In the genomic region with DNA sequence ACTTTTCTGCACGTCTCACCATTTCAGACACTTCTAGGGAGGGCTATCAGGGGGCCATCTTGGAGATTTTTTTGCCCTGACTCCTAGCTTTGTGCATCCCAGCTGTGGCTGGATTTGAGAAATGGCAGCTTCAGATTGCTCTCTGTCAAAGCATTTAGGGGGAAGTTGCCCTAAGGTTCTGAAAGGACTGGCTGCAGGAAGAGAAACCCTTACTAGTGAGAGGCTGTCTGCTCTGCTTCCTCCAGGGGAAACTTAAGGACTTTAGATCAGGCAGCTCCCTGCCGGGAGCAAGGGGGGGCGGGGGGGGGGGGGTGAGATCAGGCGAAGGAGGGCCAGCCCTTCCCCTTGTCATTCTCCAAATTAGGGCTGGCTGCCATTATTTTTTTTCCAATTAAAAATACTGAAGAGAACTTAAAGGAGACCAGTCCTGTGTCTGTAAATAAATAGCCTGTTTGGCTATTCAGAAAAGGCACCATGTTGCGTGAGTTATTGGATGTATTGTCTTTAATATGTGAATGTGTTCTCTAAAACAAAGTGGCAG, we compare ENCODE assay signal across 8 mouse cellular contexts.
DNase-seq lines count a peak whose midpoint lies in the region; ATAC-seq and TF ChIP-seq lines count a peak whose summit lies in the region.

No protein-coding gene starts in this region.

- peaks cover 16 to 34% of the 10 kb centered on the region in 2 experiments for H3K4me1 ChIP-seq in heart, embryonic 14.5 days (ENCODE audit: control insufficient read depth in 2 of 2, insufficient read depth in 2 of 2, low read length in 2 of 2)
- peaks cover 37% of the 10 kb centered on the region for H3K4me1 ChIP-seq in limb, embryonic 13.5 days
- peaks cover 7% of the 10 kb centered on the region for H3K4me1 ChIP-seq in midbrain, postnatal 0 days (ENCODE audit: insufficient read depth, low read length)

- TF ChIP-seq CTCF in midbrain, postnatal 0 days (IDR thresholded peaks at IDR 0.05), result no peak

- no peaks in the 10 kb centered on the region for H3K9me3 ChIP-seq in heart, embryonic 14.5 days (ENCODE audit: control insufficient read depth, low read length)
- no peaks in the 10 kb centered on the region for H3K9me3 ChIP-seq in limb, embryonic 13.5 days
- H3K9me3 ChIP-seq in midbrain, postnatal 0 days (ENCODE audit: low read length), result no peaks in the 10 kb centered on the region

- peak overlapping the region; percentile 57; the same call in 1 of the 2 replicates for H3K9ac ChIP-seq in heart, embryonic 14.5 days (ENCODE audit: low read length)
- no peak overlapping the region for H3K9ac ChIP-seq in limb, embryonic 13.5 days
- no peak overlapping the region; the same call in 1 of the 2 replicates for H3K9ac ChIP-seq in midbrain, postnatal 0 days (replicated peaks; ENCODE audit: low read length, poor library complexity, severe bottlenecking)

- DNase-seq in left cerebral cortex, postnatal 14 days (ENCODE audit: low spot score in 2 of 2), result peak; percentile 14 to 18
- DNase-seq in left cerebral cortex, postnatal 4 days, result no peak
- DNase-seq in cerebellum, postnatal 10 days, result peak; percentile 8 to 38
- DNase-seq in midbrain, postnatal 0 days (ENCODE audit: low spot score), result peak; percentile 57
- DNase-seq in frontal cortex, postnatal 14 days (ENCODE audit: low spot score in 2 of 2), result no peak
- no peak for DNase-seq in adrenal gland, adult 18-20 months (ENCODE audit: low spot score in 2 of 2)

- peak overlapping the region; percentile 37; a peak in 1 of 4 replicates for H3K27ac ChIP-seq in heart, embryonic 14.5 days (replicated peaks in 1 of 2; ENCODE audit: control insufficient read depth in 1 of 2, insufficient read depth in 1 of 2, low read depth in 2 of 2, low read length in 2 of 2)
- peak overlapping the region; percentile 72 for H3K27ac ChIP-seq in limb, embryonic 13.5 days
- peak overlapping the region; percentile 55; the same call in 1 of the 2 replicates for H3K27ac ChIP-seq in midbrain, postnatal 0 days (ENCODE audit: low read depth, low read length)

- peak overlapping the region; percentile 58 for H3K4me2 ChIP-seq in heart, embryonic 14.5 days (ENCODE audit: low read length)
- peak overlapping the region; percentile 63 for H3K4me2 ChIP-seq in limb, embryonic 13.5 days (replicated peaks)
- peak overlapping the region; percentile 55; the same call in 1 of the 2 replicates for H3K4me2 ChIP-seq in midbrain, postnatal 0 days (ENCODE audit: low read depth, low read length, poor library complexity, severe bottlenecking)

- intact Hi-C loops in left cerebral cortex, postnatal 14 days (cut with DNase I), result loop anchor here (5.0 to 10.0 kb wide), 6 partner anchors 112 to 1278 kb away; no protein-coding TSS in a partner anchor
- intact Hi-C loops in left cerebral cortex, postnatal 4 days (cut with DNase I), result loop anchor here (10.0 kb wide), 1 partner anchor 1280 kb away; no protein-coding TSS in a partner anchor

- no peaks in the 10 kb centered on the region for H3K36me3 ChIP-seq in heart, embryonic 14.5 days (ENCODE audit: control insufficient read depth, insufficient read depth, low read length)
- H3K36me3 ChIP-seq in limb, embryonic 13.5 days, result no peaks in the 10 kb centered on the region
- H3K36me3 ChIP-seq in midbrain, postnatal 0 days (ENCODE audit: insufficient read depth, low read length), result no peaks in the 10 kb centered on the region

- H3K4me3 ChIP-seq in heart, embryonic 14.5 days (ENCODE audit: control insufficient read depth in 1 of 2, insufficient read depth in 1 of 2, low read depth in 1 of 2, low read length in 2 of 2), result peak overlapping the region in 1 of 2 experiments; percentile 32; a peak in 2 of 4 replicates
- no peak overlapping the region; the same call in 1 of the 2 replicates for H3K4me3 ChIP-seq in limb, embryonic 13.5 days
- H3K4me3 ChIP-seq in midbrain, postnatal 0 days (ENCODE audit: low read depth, low read length), result no peak overlapping the region

- no peaks in the 10 kb centered on the region for H3K27me3 ChIP-seq in heart, embryonic 14.5 days (ENCODE audit: control insufficient read depth, insufficient read depth, low read length)
- H3K27me3 ChIP-seq in limb, embryonic 13.5 days, result no peaks in the 10 kb centered on the region
- H3K27me3 ChIP-seq in midbrain, postnatal 0 days (ENCODE audit: insufficient read depth, low read length), result no peaks in the 10 kb centered on the region

- 23% methylated on average over 5 of the region's 5 CpGs for WGBS in heart, embryonic 14.5 days
- WGBS in limb, embryonic 13.5 days, result 6% methylated on average over 5 of the region's 5 CpGs
- 6% methylated on average over 5 of the region's 5 CpGs for WGBS in midbrain, postnatal 0 days

- ATAC-seq in heart, embryonic 14.5 days (ENCODE audit: insufficient number of reproducible peaks, insufficient read depth, low FRiP score, low read depth), result no peak
- ATAC-seq in limb, embryonic 13.5 days (ENCODE audit: low FRiP score, low read depth), result no peak
- ATAC-seq in midbrain, postnatal 0 days (ENCODE audit: low FRiP score), result no peak

Comparison
In these comparisons a context has a peak if more than half of its experiments do, and no peak if none do; other contexts are left out.
1. DNase-seq: peak in left cerebral cortex, postnatal 14 days (2 of 2), cerebellum, postnatal 10 days (2 of 2) and midbrain, postnatal 0 days (single experiment); none in left cerebral cortex, postnatal 4 days (single experiment), frontal cortex, postnatal 14 days (0 of 2) and adrenal gland, adult 18-20 months (0 of 2).
2. Peak in every context shown above with its lines, with median percentiles within 50 percentile points of each other: H3K27ac ChIP-seq and H3K4me2 ChIP-seq.